Comparison of ENCODE assay signal across 8 mouse cellular contexts in the genomic region with DNA sequence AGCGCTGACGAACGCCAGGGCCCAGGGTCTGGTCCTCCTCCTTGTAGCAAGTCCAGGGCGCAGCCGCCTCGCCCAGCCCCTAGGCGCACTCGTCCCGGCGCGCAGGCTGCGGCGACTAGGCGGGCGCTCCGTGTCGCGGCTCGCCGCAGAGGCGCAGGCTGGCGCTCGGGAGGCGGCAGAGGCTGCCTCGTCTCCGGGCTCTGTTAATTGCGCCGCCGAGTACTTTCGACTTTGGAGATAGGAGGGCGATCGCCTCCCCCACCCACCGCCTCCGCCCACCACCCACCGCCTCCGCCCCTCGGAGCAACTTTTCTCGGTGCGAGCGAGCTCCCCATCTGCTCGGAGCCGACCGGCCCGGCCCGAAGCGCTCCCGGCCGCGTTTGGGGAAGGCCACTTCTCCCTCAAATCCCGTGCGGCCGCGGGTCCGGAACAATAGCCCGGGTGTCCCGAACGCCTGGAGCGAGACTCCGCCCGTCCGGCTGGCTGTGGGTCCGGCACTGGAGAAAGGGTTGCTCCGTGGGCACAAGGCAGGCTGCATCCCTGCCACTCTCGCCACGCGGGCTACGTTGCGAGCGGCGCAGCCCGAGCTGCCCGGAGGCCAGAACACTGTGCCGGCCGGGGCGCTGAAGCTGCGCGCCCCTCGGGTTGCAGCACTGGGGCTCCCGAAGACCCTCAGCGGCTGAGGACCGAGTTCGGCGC. TPM values are rescaled to one million over a fixed set of nuclear protein-coding genes. Genes with fewer than 3 reads are reported as not detected.
A peak's percentile ranks its signal among the peaks of the same experiment; 100 is the strongest.
DNase-seq lines count a peak whose midpoint lies in the region; ATAC-seq lines count a peak whose summit lies in the region.

No protein-coding gene starts in this region.

- H3K36me3 ChIP-seq in intestine, embryonic 14.5 days (ENCODE audit: control insufficient read depth, insufficient read depth, low read length), result no peaks in the 10 kb centered on the region
- no peaks in the 10 kb centered on the region for H3K36me3 ChIP-seq in liver, embryonic 12.5 days

- peak overlapping the region; percentile 74 for H3K9ac ChIP-seq in intestine, embryonic 14.5 days (ENCODE audit: low read length)
- peak overlapping the region; percentile 58 for H3K9ac ChIP-seq in liver, embryonic 12.5 days

- H3K27me3 ChIP-seq in intestine, embryonic 14.5 days (replicated peaks; ENCODE audit: control insufficient read depth, insufficient read depth, low read length), result peaks cover 64% of the 10 kb centered on the region
- H3K27me3 ChIP-seq in liver, embryonic 12.5 days (replicated peaks), result peaks cover 90% of the 10 kb centered on the region

- H3K27ac ChIP-seq in intestine, embryonic 14.5 days (ENCODE audit: low read depth), result peak overlapping the region; percentile 82
- H3K27ac ChIP-seq in liver, embryonic 12.5 days, result no peak overlapping the region

- H3K4me3 ChIP-seq in intestine, embryonic 14.5 days (ENCODE audit: low read depth, low read length), result peak overlapping the region; percentile 75
- H3K4me3 ChIP-seq in liver, embryonic 12.5 days, result peak overlapping the region; percentile 64

- peak; percentile 73 for ATAC-seq in intestine, embryonic 14.5 days (replicated peaks; ENCODE audit: low FRiP score, low TSS enrichment, low read depth)
- peak; percentile 60 for ATAC-seq in liver, embryonic 12.5 days

- peaks cover 12% of the 10 kb centered on the region; the same call in 1 of the 2 replicates for H3K4me1 ChIP-seq in intestine, embryonic 14.5 days (replicated peaks; ENCODE audit: control insufficient read depth, insufficient read depth, low read length)
- peaks cover 8% of the 10 kb centered on the region; the same call in 1 of the 2 replicates for H3K4me1 ChIP-seq in liver, embryonic 12.5 days

- H3K4me2 ChIP-seq in intestine, embryonic 14.5 days (ENCODE audit: low read length), result peak overlapping the region; percentile 70
- peak overlapping the region; percentile 84 for H3K4me2 ChIP-seq in liver, embryonic 12.5 days

- H3K9me3 ChIP-seq in intestine, embryonic 14.5 days (ENCODE audit: control insufficient read depth, low read length), result no peaks in the 10 kb centered on the region
- no peaks in the 10 kb centered on the region for H3K9me3 ChIP-seq in liver, embryonic 12.5 days (replicated peaks)

- peak; percentile 60 for DNase-seq in right cerebral cortex, postnatal 14 days
- no peak for DNase-seq in right cerebral cortex, postnatal 36 days (ENCODE audit: low spot score in 2 of 2)
- peak; percentile 30 for DNase-seq in cerebellum, adult 9-10 months
- peak; percentile 33 for DNase-seq in gastrocnemius, postnatal 25 days
- peak; percentile 84 for DNase-seq in intestine, embryonic 14.5 days (ENCODE audit: low spot score)
- peak; percentile 85 for DNase-seq in neural tube, embryonic 10.5 days (ENCODE audit: extremely low spot score, low spot score)
- DNase-seq in c-Kit-positive CD71-positive TER-119-positive erythroid progenitor cells, embryonic 14.5 days (ENCODE audit: low spot score), result no peak

- WGBS in intestine, embryonic 14.5 days, result under 1% methylated on average over 76 of the region's 83 CpGs
- WGBS in liver, embryonic 12.5 days (ENCODE audit: insufficient replicate concordance), result under 1% methylated on average over 80 of the region's 83 CpGs

RNA-seq across cellular contexts. Expression of a gene that starts 6.0 kb away (rescaled TPM):
- under 1 TPM; 0.27 to 0.38 TPM for total RNA-seq in gastrocnemius, postnatal 25 days (2021)
- polyA plus RNA-seq in intestine, embryonic 14.5 days (2014; fragmentation: Nextera tagmentation; extraction: Ambion mirVana), result 4.3 and 4.6 TPM in 2 replicates
- 0.02 and 0.05 TPM in 2 replicates for polyA plus RNA-seq in liver, embryonic 12.5 days (2016; fragmentation: Nextera tagmentation; extraction: Ambion mirVana)

Comparison
In these comparisons a context has a peak if more than half of its experiments do, and no peak if none do; other contexts are left out.
1. DNase-seq: peak in right cerebral cortex, postnatal 14 days (single experiment), cerebellum, adult 9-10 months (single experiment), gastrocnemius, postnatal 25 days (single experiment), intestine, embryonic 14.5 days (single experiment) and neural tube, embryonic 10.5 days (single experiment); none in right cerebral cortex, postnatal 36 days (0 of 2) and c-Kit-positive CD71-positive TER-119-positive erythroid progenitor cells, embryonic 14.5 days (single experiment).